Mouse (Mus musculus) heart, adult 2 months (tissue): Measurements from ENCODE around the gene Katnbl1.

Experiments
- CTCF ChIP-seq: fragments of 200-600 bp; IDR thresholded peaks from 2 replicates; pipeline ENCODE4 v1.8.1; 2022; ENCODE audit warnings: antibody characterized with exemption, mild to moderate bottlenecking, moderate library complexity
- EP300 ChIP-seq: fragments of 200-500 bp; IDR thresholded peaks from 2 replicates; pipeline ENCODE4 v1.6.1; 2011; ENCODE audit warnings: low read depth, low read length, control low read depth; ENCODE audit not compliant: insufficient read depth
- POLR2A ChIP-seq: fragments of 200-500 bp; IDR thresholded peaks from 2 replicates; pipeline ENCODE4 v1.6.1; 2011; ENCODE audit warnings: mild to moderate bottlenecking, low read depth, low read length, control low read depth; ENCODE audit not compliant: insufficient read depth

- TF ChIP-seq EP300 (no peak), CTCF (no peak), POLR2A (no peak)
Observed at GRCm38 (mm10) chr2:112437589-112437988, 58.6 kb downstream of the Katnbl1 start.
